Mouse (Mus musculus): Measurements from ENCODE around the gene Slc5a3. TPM values are rescaled to one million over a fixed set of nuclear protein-coding genes. Genes with fewer than 3 reads are reported as not detected.
"Not testable (repeated sequence)": the region's sequence is repeated elsewhere in the genome, so short reads cannot be mapped to it uniquely, and the experiment has no call there.

The Slc5a3 gene
- total RNA-seq, 2 experiments from 2014 or later: 23.9 to 32.1 TPM

DNA sequence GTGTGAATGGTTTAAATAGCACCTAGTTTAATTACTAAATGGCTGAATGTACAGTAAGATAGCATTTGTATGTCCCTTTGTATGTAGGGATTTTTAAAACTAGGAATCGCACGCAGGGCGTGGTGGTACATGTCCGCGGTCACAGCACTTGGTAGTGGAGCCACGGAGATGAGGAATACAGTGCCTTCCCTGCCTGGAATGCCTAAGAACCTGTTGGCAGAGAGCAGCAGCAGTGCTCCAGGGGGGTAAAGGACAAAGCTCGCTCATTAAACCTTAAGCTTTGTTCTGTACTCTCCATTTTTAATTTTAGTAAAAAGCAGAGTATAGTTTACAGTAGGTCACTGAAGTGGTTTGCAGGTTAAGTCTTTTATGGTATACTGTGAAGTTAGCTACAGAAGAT, 3.5 kb downstream of the Slc5a3 start:
- no peak for DNase-seq (ENCODE audit: extremely low spot score in 1 of 2, low spot score in 1 of 2)

DNA sequence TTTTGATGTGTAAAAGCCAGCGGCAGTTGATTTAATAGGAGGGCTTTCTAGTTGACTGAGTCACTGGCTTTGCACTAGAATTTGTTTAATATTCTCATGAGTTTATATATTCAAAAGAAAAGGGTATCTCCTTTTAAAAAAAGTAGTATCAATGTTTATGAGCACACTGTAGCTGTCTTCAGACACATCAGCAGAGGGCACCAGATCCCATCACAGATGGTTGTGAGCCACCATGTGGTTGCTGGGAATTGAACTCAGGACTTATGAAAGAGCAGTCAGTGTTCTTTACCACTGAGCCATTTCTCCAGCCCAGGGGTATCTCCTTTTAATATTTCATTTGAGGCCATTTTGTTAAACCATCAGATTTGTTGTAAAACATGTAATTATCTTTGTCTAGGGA, 4.7 kb downstream of the Slc5a3 start:
- no peak for DNase-seq (ENCODE audit: extremely low spot score in 1 of 2, low spot score in 1 of 2)

DNA sequence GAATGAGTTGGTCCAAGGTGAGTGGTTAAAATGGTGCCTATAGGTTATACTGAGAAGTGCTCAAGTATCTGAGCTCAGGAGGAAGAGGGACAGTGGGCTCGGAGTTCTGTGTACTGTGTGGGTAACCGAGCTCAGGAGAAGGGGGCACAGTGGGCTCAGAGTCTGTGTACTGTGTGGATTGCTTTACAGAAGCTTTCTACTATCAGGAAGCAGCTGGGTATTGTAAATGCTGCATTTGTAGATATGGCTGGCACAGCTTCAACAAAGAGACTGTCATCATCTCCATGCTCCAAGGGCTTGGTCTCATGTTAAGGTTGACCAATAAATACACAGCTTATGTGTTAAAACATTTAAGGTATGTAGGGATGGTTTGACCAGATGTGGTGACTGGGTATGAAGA, 6.7 kb downstream of the Slc5a3 start:
- DNase-seq (ENCODE audit: extremely low spot score in 1 of 2, low spot score in 1 of 2): no peak

DNA sequence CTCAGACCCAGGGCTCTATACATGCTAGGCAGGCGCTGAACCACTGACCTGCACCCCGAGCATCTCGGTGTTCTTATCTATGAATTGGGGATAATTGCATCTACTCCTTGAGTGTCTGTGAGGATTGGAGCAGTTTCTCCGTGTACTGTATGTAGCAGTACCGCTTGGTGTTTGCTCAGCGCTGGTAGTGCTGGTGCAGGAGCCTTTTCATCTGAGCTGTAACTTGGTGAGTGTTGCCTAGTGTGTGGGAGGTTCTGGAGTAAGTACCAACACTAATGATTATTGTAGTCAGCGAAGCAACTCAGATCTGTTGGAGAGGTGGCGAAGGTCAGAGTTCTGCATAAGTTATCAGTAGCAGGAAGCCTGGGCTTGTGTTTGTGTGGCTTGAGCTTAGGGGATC, 12.2 kb downstream of the Slc5a3 start:
- DNase-seq (ENCODE audit: extremely low spot score in 1 of 2, low spot score in 1 of 2): no peak

DNA sequence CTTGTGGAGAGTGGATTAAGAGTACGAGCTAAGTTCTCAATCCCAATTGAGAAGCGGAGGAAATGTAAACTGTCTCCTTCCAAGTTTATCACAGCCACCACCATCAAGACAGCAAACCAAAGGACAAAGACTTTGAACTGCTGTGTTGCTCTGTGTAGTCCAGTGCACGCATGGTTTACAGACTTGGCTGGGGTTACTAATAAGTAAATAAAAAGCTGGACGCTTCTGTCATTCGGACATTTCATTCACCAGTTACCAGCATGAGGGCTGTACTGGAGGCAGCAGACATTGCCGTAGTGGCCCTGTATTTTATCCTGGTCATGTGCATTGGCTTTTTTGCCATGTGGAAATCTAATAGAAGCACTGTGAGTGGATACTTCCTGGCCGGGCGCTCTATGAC, 18.7 kb downstream of the Slc5a3 start:
- DNase-seq (ENCODE audit: extremely low spot score in 1 of 2, low spot score in 1 of 2): no peak

DNA sequence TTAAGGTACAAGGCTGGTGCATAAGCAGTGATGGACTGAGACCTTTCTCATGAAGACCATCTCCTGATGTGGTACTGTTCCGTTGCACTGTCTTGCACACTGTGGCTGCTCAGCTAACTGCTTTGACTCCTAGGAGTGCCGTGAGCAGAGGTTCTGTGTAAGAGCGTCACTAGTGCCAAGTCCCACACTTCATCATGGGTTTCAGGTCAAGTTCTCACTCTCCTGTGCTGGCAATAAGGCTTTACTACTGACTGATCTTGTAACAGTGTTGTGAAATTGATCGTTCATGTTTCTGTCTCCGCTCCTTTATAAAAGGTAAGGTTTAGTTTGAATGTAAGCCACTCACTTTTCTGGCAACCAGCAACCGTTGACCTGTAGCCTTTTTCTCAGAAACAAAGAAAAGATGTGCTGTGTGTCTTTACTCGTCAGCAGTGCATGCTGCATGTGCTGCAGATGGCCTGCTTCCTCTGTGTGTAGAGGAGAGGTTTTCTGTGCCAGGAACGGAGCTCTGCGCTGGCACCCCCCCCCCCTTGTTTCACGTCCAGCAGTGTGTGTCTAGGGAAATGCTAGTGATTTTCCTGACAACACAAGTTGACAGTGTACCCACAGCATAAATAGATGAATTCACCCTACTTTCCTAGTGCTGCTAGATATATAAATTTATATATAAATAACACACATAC, 25.8 kb downstream of the Slc5a3 start:
- no peak for DNase-seq (ENCODE audit: extremely low spot score in 1 of 2, low spot score in 1 of 2)

DNA sequence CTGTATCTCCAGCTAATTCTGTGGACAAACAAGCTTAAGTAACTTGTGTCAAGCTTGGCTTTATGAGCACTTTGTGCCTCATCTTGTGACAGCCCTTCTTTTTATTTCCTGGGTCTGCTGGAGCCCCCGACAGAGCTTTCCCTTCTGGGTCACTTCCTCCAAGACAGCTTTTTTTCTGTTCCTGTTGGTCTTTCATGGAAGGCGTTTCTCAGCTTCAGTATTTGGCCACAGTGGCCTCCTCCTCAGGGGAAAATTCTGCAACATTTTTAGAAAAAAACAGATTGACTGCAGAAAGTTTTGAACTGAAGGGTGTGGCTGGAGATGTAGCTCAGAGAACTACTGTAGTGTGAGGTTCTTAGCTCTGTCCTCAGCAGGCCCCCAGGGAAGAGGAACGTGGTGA, 31.1 kb downstream of the Slc5a3 start:
- DNase-seq (ENCODE audit: extremely low spot score in 1 of 2, low spot score in 1 of 2): no peak

DNA sequence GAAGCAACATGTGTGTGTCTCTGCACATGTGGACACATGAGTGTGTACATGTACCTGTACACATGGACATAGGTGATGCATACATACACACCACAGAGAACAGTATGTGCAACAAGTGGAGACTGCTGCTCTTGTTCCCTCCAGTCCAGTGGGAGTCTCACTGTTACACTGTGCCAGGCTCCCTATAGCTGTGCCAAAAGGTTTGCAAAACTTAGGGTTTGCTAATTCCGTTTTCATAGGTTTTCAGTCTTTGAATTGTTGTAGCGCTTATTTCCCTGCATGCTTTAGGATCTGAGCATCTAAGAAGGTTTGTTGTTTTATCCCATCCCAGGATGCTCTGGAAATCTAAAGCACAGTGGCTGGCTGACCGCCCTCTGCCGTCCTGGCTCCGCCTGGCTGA, 33.8 kb downstream of the Slc5a3 start:
- no peak for DNase-seq (ENCODE audit: extremely low spot score in 1 of 2, low spot score in 1 of 2)

DNA sequence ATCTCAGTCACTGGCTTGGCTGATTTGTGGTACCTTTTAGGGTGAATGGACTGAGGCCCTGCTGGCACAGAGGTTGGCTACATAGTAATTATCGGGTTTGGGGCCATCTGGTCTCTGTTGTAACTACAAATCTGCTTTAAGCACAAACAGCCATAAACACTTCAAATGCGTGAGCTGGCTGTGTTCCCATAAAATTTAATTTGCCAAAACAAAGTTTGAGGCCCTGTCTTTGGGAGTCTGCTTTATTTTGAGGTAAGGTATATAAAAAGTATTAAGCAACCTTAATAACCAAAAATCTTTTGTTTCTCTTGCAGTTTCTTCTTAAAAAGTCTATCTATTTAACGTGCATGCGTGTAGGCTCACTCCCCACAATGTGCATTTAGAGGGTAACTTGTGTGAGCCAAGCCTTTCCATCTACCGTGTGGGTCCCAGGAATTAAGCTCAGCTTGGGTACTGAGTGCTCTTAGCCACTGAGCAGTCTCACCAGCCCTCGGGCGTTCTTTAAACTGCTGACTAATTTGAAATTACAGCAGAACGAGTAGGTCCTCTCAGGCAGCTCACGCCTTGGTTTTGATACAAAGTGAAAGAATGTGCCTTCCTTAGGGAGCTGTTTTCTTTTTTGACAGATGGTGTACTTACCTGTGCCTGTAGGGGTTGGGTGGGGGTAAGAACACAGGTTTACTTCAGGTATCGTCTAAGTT, 40.4 kb downstream of the Slc5a3 start:
- DNase-seq (ENCODE audit: extremely low spot score in 1 of 2, low spot score in 1 of 2): no peak

DNA sequence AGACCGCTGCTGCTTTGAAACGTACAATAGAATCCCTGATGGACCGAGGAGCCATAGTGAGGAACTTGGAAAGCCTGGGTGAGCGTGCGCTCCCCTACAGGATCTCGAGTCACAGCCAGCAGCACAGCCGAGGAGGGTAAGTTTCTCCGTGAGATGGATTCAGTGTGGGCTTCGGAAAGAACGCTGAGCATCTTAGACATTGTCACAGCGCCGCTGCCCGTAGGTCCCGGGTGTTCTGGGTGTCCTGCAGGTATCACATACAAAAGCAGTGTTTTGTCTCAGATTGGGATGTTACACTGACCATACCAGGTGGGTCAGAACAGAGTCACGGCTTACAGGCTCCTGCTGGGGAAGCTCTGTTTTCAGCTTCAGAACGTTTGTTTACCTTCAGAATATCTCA, 41.5 kb downstream of the Slc5a3 start:
- DNase-seq (ENCODE audit: extremely low spot score in 1 of 2, low spot score in 1 of 2): no peak

DNA sequence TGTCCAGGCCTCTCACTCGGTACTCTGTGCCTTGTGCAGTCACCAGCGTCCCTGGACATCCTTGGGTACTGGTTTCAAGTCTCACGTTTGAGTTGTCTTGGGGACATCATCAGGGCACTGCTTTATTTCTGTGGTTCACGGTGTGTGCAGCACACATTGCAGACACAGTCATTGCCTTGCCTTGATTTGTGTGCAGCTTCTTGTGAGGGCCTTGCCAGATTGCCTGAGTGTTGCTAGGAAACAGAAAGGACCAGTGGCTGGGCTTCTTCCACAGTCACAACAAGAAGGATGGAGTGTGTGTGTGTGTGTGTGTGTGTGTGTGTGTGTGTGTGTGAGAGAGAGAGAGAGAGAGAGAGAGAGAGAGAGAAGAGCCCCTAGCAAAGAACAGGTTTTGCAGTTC, 42.0 kb downstream of the Slc5a3 start:
- no peak for DNase-seq (ENCODE audit: extremely low spot score in 1 of 2, low spot score in 1 of 2)

DNA sequence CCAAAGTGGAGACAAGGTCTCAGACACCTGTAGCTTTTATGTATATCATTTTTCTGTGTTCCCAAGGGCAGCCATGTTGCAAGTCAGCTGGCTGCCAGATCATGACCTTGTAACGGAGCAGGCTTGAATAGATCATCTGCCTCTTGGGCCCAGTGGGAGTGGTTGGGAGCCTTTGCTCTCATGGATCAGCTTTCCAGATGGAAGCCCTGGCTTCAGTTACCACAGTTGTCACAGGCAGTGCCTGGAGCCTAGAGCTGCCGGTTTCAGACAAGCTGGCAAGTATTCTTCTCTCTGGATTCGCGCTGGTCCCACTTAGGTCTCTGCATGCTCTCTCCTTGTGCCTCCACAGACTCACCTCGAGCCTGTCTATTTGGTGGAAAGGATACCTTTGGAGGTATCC, 44.0 kb downstream of the Slc5a3 start:
- DNase-seq (ENCODE audit: extremely low spot score in 1 of 2, low spot score in 1 of 2): no peak

DNA sequence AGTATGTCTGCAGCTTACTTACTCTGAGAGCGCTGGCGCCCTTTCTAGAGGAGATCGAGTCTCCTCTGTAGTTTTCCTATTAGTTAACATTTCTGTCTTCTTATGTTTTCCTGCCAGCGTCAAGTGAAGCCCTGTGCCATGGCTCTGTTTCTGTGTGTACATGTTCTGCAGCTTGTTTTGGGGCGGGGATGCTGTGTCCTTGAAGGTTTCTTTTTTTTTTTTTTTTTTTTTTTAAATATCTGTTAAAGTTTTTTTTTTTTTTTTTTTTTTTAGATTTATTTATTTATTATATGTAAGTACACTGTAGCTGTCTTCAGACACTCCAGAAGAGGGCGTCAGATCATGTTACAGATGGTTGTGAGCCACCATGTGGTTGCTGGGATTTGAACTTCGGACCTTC, 44.8 kb downstream of the Slc5a3 start:
- DNase-seq (ENCODE audit: extremely low spot score in 1 of 2, low spot score in 1 of 2): not testable (repeated sequence)

DNA sequence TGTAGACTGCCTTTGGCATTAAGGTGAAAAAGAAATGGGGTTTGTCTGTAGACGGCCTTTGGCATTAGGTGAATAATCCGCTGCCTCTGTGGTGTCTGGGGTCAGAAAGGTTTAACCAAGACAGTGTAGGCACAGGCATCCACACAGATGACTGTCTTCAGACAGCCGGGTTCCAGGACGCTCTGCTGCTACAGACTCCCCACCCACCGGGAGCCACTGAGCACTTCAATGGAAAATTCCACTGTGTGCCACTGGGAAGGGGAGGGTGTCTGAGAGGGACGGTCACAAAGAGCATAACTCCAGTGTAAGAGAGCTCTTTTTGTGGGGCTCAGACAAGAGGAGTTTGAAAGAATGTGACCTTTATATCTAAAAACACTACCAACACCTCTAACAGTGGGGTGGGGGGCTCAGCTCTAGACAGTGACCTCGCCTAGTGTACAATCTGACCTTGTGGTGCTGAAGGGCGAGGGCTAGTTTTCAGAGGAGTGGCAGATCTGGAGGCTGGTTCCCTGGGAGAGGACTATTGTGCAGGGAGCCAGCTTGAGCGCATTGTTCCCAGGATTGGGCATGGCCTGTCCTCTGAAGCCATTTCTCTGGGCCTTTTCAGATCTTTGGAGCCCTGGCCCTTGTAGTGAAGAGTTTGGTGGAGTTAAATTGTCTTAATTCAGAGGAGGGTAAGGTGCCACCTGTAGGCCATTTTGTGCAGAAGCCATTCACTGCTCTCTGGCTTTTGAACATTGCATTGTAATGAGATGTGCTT, 45.6 kb downstream of the Slc5a3 start:
- DNase-seq (ENCODE audit: extremely low spot score in 1 of 2, low spot score in 1 of 2): no peak

DNA sequence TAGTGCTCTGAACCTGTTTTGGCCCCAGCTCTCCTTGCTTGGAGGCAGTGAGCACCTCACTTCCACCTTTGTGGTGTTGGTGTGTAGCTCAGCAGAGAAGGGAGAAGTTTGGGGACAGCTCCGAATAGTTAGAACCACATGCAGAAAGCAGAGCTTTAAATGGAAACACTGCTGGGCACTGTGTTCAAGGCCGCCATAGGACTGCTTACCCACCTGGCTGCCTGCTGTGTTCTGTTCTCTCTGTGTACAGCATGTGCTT, 46.1 kb downstream of the Slc5a3 start:
- no peak for DNase-seq (ENCODE audit: extremely low spot score in 1 of 2, low spot score in 1 of 2)

DNA sequence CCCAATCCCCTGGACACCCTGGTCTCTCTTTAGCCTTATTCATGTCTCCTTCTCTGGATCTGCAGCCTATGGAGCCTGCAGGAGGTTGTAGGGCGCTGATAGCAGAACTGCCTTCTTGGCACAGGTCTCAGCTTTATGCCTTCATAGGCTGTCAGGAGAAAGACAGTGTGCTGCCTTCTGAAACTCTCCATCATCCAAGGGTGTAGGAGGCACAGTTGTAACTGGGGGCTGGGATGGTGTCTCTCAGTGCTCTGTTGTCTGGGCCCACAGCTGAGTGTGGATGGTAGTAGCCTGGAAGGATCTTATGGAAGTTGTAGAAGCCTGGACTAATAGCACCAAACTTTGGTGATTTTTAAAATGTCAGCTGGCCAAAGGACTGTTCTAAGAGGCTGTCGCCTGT, 46.8 kb downstream of the Slc5a3 start:
- DNase-seq (ENCODE audit: extremely low spot score in 1 of 2, low spot score in 1 of 2): no peak

DNA sequence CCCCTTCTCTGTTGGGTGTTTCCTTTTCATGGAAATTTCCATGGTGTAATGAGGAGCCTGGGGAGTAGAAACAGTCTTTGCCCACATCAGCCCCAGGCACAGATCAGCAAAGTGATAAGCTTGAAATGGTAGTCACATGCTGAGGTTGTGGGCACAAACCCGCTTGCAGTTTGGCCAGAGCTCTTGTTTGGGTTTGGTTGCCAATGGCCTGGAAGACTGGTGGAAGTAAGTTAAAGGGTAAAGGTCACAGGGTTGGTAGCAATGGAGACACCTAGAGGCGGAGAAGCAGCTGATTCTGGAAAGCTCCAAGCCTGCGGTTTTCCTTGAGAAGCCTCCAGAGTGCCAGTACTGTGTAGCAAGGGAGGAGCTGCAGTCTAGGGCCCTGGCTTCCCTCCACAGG, 47.5 kb downstream of the Slc5a3 start:
- no peak for DNase-seq (ENCODE audit: extremely low spot score in 1 of 2, low spot score in 1 of 2)

DNA sequence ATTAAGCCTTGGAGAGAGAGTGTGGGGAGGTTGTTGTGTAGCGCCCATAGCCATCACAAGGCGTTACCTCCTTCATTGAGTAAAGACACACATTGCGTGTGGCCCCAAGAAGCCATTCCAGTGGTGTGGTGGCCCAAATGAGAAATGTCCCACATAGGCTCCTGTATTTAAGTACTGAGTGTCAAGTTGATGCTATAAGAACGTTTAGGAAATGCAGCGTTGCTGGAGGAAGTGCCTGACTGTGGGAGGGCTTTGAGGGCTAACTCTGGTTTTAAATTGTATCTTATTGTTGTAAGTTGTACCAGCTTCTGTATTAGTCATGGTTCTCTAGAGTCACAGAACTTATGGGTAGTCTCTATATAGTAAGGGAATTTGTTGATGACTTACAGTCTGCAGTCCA, 49.2 kb downstream of the Slc5a3 start:
- DNase-seq (ENCODE audit: extremely low spot score in 1 of 2, low spot score in 1 of 2): no peak

DNA sequence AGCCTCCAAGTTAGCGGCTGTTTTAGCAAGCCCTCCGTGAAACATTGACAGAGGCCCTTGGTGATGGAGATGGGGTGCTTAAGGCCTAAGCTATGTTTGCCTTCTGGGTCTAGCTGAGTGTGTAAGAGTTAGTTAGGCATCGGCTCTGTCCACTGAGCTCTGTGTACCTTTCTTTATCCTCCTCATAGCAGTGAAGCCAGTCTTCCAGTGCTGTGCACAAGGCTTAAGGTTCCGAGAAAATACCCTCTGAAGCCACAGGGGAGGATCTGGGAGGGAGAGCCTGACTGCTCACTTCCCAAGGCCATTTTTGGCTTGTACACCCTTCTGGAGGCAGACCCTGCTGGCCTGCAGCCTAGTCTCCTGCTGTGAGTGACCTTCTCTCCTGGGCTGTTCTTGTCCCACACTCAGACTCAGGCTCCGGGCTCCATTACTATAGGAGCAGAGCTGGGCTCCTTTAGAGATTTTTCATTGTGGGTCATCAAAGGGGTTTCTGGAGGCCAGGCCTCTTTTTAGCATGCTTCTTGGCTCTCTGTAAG, 56.7 kb downstream of the Slc5a3 start:
- DNase-seq (ENCODE audit: extremely low spot score in 1 of 2, low spot score in 1 of 2): no peak

DNA sequence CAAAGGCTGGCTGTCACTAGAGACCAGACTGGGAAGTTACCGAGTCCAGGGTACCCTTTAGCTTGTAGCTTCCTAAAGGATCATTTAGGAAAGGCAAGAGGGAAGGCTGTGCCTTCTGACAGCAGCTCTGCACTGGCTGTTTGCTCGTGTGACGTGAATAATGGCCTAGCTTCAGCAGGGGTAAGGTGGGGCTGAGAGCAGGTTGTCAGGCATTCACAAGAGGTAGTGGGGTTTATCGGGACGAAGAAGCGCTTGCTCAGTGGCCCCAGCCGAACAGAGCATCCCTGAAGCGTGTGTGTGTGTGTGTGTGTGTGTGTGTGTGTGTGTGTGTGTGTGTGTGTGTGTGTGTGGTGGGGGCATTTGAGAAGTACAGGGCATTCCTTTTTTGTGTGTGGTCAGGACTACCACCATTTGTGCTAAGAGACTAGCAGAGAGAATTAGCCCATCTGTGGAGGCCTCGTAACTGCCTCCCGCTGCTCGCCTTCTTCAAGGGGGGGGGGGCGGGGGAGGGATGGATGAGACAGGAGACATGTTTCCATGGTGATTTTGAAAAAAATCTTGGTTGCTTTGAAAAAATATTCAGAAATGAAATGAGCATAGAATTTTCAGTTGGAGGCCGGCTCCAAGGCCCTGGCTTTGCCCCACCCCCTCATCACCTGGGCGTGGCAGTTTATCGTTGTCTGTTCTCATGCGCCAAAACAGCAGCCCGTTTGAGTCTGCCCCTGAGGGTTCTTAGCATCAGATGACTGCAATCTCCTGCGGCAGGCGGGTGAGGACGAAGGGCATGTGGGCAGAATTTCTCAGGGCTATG, 57.7 kb downstream of the Slc5a3 start:
- peak; percentile 33 to 38 for DNase-seq (ENCODE audit: extremely low spot score in 1 of 2, low spot score in 1 of 2)
